Mouse (Mus musculus): ENCODE results near the gene Ifnz.
A peak's percentile ranks its signal among the peaks of the same experiment; 100 is the strongest.
"Not testable (repeated sequence)": the region's sequence is repeated elsewhere in the genome, so short reads cannot be mapped to it uniquely, and the experiment has no call there.

Ifnz gene

DNA sequence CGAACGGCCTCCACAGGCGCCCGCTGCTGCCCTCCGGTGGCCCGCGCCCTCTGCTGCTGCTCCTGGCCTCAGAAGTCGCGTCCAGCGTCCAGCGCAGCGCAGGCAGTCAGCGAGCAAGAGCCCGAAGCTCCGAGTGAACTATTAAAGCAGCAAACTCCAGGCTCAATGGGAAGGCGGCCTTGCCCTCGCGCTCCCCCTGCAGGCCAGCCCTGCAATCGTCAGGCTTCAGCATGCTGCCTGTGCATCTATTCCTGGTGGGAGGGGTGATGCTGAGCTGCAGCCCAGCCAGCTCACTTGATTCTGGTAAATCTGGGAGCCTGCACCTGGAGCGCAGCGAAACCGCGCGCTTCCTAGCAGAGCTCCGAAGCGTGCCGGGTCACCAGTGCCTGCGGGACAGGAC, 6.5 kb downstream of the Ifnz start, which contains the start of gene Gm13277:
Gene Gm13277, plus strand, starts transcription at position 231 of the 400 bp plus-strand sequence.
- peak; percentile 73 to 83 for DNase-seq

DNA sequence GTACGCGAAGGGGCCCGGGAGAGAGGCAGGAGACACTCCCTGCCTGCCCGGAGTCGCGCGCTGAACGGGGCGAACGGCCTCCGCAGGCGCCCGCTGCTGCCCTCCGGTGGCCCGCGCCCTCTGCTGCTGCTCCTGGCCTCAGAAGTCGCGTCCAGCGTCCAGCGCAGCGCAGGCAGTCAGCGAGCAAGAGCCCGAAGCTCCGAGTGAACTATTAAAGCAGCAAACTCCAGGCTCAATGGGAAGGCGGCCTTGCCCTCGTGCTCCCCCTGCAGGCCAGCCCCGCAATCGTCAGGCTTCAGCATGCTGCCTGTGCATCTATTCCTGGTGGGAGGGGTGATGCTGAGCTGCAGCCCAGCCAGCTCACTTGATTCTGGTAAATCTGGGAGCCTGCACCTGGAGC, 9.3 kb downstream of the Ifnz start, which contains the start of gene Gm13278:
Gene Gm13278, plus strand, starts transcription at position 301 of the 400 bp plus-strand sequence.
- not testable (repeated sequence) for DNase-seq

- peak; percentile 56 to 76 for DNase-seq
Observed at GRCm38 (mm10) chr4:88793936-88794675, 12.2 kb downstream of the Ifnz start, which contains the start of gene Gm13275. Gene Gm13275, plus strand, starts transcription at chr4:88794487.

DNA sequence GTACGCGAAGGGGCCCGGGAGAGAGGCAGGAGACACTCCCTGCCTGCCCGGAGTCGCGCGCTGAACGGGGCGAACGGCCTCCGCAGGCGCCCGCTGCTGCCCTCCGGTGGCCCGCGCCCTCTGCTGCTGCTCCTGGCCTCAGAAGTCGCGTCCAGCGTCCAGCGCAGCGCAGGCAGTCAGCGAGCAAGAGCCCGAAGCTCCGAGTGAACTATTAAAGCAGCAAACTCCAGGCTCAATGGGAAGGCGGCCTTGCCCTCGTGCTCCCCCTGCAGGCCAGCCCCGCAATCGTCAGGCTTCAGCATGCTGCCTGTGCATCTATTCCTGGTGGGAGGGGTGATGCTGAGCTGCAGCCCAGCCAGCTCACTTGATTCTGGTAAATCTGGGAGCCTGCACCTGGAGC, 15.2 kb downstream of the Ifnz start, which contains the start of gene Gm13279:
Gene Gm13279, plus strand, starts transcription at position 301 of the 400 bp plus-strand sequence.
- DNase-seq: not testable (repeated sequence)

DNA sequence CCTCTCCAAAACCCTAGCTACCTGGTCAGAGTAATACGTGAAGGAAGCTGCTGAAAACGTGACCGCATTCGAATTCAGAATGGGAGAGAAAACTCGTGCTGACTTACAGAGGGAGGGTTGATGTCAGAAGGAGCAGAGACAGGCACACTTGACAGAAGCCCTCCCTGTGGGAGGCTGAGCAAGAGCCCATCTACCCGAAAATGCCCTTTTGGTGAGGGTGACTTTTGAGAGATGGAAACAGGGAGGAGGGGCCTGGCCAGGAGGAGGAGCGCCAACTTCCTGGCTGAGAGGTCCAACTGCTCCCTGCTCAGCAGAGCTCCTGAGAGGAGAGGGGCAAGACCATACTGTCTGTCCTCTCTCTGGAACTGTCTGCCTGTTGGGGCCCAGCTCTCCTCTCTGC, 17.4 kb downstream of the Ifnz start, which contains the start of gene Gm13285:
Gene Gm13285, plus strand, starts transcription at position 301 of the 400 bp plus-strand sequence.
- not testable (repeated sequence) for DNase-seq

- not testable (repeated sequence) for DNase-seq
Observed at GRCm38 (mm10) chr4:88802954-88803353, 21.0 kb downstream of the Ifnz start, which contains the start of gene Gm13287. Gene Gm13287, plus strand, starts transcription at chr4:88803254.

- not testable (repeated sequence) for DNase-seq
Observed at GRCm38 (mm10) chr4:88805231-88805630, 23.3 kb downstream of the Ifnz start, which contains the start of gene Gm13288. Gene Gm13288, plus strand, starts transcription at chr4:88805531.

DNA sequence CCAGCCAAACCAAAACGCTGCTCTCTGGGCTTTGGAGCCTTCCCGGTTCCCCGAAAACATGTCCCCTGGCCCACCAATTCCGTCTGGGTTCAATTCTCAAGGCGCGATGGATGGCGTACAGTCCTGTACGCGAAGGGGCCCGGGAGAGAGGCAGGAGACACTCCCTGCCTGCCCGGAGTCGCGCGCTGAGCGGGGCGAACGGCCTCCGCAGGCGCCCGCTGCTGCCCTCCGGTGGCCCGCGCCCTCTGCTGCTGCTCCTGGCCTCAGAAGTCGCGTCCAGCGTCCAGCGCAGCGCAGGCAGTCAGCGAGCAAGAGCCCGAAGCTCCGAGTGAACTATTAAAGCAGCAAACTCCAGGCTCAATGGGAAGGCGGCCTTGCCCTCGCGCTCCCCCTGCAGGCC, 23.8 kb downstream of the Ifnz start:
- DNase-seq: peak; percentile 13 to 35

DNA sequence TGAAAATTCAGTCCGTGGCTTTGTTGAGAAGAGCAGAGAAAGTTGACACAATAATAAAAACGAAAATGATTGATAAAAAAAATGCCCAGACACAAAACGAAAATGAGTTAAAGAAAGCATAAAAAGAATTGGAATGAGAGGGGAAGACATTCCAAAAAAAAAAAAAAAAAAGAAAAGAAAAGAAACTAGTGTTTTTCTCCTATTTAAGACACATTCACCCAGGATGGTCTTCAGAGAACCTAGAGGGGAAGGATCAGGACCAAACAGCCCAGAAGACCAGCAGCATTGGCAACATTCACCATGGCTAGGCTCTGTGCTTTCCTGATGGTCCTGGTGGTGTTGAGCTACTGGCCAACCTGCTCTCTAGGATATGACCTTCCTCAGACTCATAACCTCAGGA, 34.0 kb downstream of the Ifnz start, which contains the start of gene Ifna7:
Gene Ifna7, plus strand, starts transcription at position 301 of the 400 bp plus-strand sequence.
- DNase-seq: no peak

DNA sequence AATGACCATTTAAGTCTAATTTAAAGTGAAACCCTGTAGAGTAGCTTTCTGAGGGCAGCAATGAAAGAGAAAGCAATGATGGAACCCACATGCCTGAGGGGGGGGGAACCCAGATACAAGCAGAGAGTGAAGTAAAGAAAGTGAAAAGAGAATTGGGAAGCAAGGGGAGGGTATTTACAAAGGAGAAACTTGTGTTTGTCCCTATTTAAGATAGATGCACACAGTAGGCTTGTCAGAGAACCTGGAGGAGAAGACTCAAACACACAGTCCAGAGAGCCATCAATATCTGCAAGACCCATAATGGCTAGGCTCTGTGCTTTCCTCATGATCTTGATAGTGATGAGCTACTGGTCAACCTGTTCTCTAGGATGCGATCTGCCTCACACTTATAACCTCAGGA, 37.7 kb downstream of the Ifnz start, which contains the start of gene Ifna11:
Gene Ifna11, plus strand, starts transcription at position 301 of the 400 bp plus-strand sequence.
- DNase-seq: no peak

- DNase-seq: peak in 1 of 2 experiments; percentile 17
Observed at GRCm38 (mm10) chr4:88822995-88823394, 41.1 kb downstream of the Ifnz start.

DNA sequence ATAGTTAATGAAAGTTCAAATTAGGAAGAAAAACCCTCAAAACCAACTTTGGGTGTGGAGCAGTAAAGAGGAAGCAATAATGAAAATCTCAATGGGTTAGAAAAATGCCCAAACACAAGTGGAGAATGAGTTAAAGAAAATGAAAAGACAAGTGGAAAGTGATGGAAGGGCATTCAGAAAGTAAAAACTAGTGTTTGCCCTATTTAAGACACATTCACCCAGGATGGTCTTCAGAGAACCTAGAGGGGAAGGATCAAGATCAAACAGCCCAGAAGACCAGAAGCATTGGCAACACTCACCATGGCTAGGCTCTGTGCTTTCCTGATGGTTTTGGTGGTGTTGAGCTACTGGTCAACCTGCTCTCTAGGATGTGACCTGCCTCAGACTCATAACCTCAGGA, 45.2 kb downstream of the Ifnz start, which contains the start of gene Ifna6:
Gene Ifna6, plus strand, starts transcription at position 301 of the 400 bp plus-strand sequence.
- DNase-seq: not testable (repeated sequence)

DNA sequence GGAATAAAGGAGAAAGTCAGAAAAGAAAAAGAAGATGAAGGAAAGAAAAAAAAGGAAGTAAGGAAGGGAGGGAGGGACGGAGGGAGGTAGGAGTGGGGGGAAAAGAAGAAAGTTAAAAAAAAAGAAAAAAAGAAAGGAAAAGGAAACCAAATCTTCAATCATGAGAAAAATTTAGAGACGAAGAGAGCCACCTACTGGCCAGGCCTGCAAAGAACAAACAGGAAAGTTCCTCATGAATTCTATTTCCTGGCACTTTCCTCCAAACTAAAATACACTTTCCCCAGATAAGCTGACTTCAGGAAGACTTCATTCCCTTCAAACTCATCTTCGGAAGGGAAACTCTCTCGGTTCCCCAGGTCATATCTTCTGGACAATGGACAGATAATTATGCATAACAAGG, 48.6 kb downstream of the Ifnz start:
- peak in 1 of 2 experiments; percentile 33 for DNase-seq

Measured in cerebellum, postnatal 25 days (tissue).